Mouse (Mus musculus): Measurements from ENCODE around the gene March8. TPM values are rescaled to one million over a fixed set of nuclear protein-coding genes. Genes with fewer than 3 reads are reported as not detected.
"Not testable (repeated sequence)": the region's sequence is repeated elsewhere in the genome, so short reads cannot be mapped to it uniquely, and the experiment has no call there.

March8 gene
- total and polyA plus RNA-seq, 2 experiments from 2014 or later: 33.9 to 117 TPM

GRCm38 (mm10) chr6:116339088-116339487 is 1.3 kb downstream of the March8 start:
- Histone ChIP-seq H3K9me3 (ENCODE audit: low read length) (no peaks in the 10 kb centered on the region), H3K4me1 (ENCODE audit: insufficient read depth) (peaks cover 8% of the 10 kb centered on the region; the same call in 1 of the 2 replicates), H3K9ac (no peak overlapping the region), H3K36me3 (ENCODE audit: insufficient read depth) (no peaks in the 10 kb centered on the region; the same call in 1 of the 2 replicates), H3K27ac (ENCODE audit: low read depth, low read length) (no peak overlapping the region), H3K4me2 (ENCODE audit: low read depth) (peak overlapping the region; percentile 54), H3K4me3 (ENCODE audit: low read depth, low read length) (peak overlapping the region; percentile 79), H3K27me3 (ENCODE audit: insufficient read depth, low read length) (no peaks in the 10 kb centered on the region)
- ATAC-seq: no peak
- 72% methylated on average over 5 of the region's 5 CpGs for WGBS
- no peak for TF ChIP-seq CTCF (IDR thresholded peaks at IDR 0.05; ENCODE audit: low read depth)
- no peak for DNase-seq

- no peak for TF ChIP-seq CTCF (IDR thresholded peaks at IDR 0.05; ENCODE audit: low read depth)
- Histone ChIP-seq H3K9me3 (ENCODE audit: low read length) (no peaks in the 10 kb centered on the region), H3K4me2 (ENCODE audit: low read depth) (no peak overlapping the region), H3K9ac (no peak overlapping the region), H3K27me3 (ENCODE audit: insufficient read depth, low read length) (no peaks in the 10 kb centered on the region), H3K4me1 (ENCODE audit: insufficient read depth) (peaks cover 8% of the 10 kb centered on the region; the same call in 1 of the 2 replicates), H3K27ac (ENCODE audit: low read depth, low read length) (no peak overlapping the region), H3K4me3 (ENCODE audit: low read depth, low read length) (no peak overlapping the region), H3K36me3 (ENCODE audit: insufficient read depth) (no peaks in the 10 kb centered on the region; the same call in 1 of the 2 replicates)
- 86% methylated on average over 1 of the region's 1 CpGs for WGBS
- ATAC-seq (no peak), DNase-seq (no peak)
Observed at GRCm38 (mm10) chr6:116340521-116340920, 2.7 kb downstream of the March8 start.

- no peak overlapping the region for H3K9ac ChIP-seq
- H3K4me3 ChIP-seq (ENCODE audit: low read depth, low read length): no peak overlapping the region
- H3K27me3 ChIP-seq (ENCODE audit: insufficient read depth, low read length): no peaks in the 10 kb centered on the region
- no peak overlapping the region for H3K4me2 ChIP-seq (ENCODE audit: low read depth)
- H3K27ac ChIP-seq (ENCODE audit: low read depth, low read length): no peak overlapping the region
- no peaks in the 10 kb centered on the region for H3K36me3 ChIP-seq (ENCODE audit: insufficient read depth)
- TF ChIP-seq CTCF (IDR thresholded peaks at IDR 0.05; ENCODE audit: low read depth): no peak
- 88% methylated on average over 2 of the region's 2 CpGs for WGBS
- H3K9me3 ChIP-seq (ENCODE audit: low read length): no peaks in the 10 kb centered on the region
- ATAC-seq (no peak), DNase-seq (no peak)
- H3K4me1 ChIP-seq (ENCODE audit: insufficient read depth): no peaks in the 10 kb centered on the region
Observed at GRCm38 (mm10) chr6:116347953-116348352, 10.1 kb downstream of the March8 start.

- no peak for ATAC-seq
Observed at GRCm38 (mm10) chr6:116349997-116350396, 12.2 kb downstream of the March8 start.

DNA sequence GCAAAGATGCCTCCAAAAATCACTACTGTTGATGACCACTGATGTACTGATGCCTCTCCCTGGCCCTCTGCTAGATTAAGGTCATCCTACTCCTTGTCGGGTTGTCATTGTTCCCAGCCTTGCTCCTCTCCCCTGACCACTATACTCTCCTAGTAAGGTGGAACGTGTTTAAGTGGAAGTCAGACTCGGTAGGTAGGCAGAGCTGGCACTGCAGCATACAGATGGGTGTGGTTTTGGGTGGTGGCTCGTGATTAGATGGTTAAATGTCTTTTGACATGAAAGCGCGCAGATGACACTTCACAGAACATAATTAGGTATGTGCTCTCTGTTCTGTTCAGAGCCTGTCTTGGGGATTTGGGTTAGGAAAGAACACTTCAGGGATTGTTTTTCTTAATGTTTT is 12.8 kb downstream of the March8 start:
- WGBS: 82% methylated on average over 6 of the region's 6 CpGs
- no peak for ATAC-seq

More at GRCm38 (mm10) chr6:116349997-116350396, 12.2 kb downstream of the March8 start:
- Histone ChIP-seq H3K4me1 (ENCODE audit: insufficient read depth) (no peaks in the 10 kb centered on the region), H3K27ac (ENCODE audit: low read depth, low read length) (no peak overlapping the region), H3K9me3 (ENCODE audit: low read length) (no peaks in the 10 kb centered on the region), H3K9ac (no peak overlapping the region), H3K27me3 (ENCODE audit: insufficient read depth, low read length) (no peaks in the 10 kb centered on the region), H3K4me2 (ENCODE audit: low read depth) (no peak overlapping the region), H3K4me3 (ENCODE audit: low read depth, low read length) (no peak overlapping the region), H3K36me3 (ENCODE audit: insufficient read depth) (no peaks in the 10 kb centered on the region)
- no peak for DNase-seq
- WGBS: 86% methylated on average over 3 of the region's 3 CpGs
- TF ChIP-seq CTCF (IDR thresholded peaks at IDR 0.05; ENCODE audit: low read depth): no peak

DNA sequence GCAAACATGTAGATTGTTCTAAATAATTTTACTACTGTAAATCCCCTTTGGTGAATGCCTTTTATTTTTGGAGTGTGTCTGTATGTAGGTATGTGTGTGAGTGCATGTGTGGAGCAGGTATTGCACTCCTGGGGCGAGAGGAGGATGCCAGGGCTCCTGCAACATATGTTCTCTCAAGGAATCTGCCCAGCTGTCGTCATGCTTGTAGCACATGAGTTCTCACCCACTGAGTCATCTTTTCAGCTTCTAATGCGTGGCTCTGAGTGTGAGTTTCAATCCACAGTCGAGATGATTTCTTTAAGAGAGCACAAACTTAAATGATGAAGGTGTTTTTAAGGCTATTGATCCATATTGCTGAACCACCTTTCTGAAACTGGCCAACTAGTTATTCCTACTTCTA is 13.7 kb downstream of the March8 start:
- Histone ChIP-seq H3K36me3 (ENCODE audit: insufficient read depth) (no peaks in the 10 kb centered on the region), H3K4me3 (ENCODE audit: low read depth, low read length) (no peak overlapping the region), H3K4me1 (ENCODE audit: insufficient read depth) (no peaks in the 10 kb centered on the region), H3K27ac (ENCODE audit: low read depth, low read length) (no peak overlapping the region), H3K27me3 (ENCODE audit: insufficient read depth, low read length) (no peaks in the 10 kb centered on the region), H3K9me3 (ENCODE audit: low read length) (no peaks in the 10 kb centered on the region), H3K9ac (no peak overlapping the region), H3K4me2 (ENCODE audit: low read depth) (no peak overlapping the region)
- no peak for TF ChIP-seq CTCF (IDR thresholded peaks at IDR 0.05; ENCODE audit: low read depth)
- WGBS: 77% methylated on average over 4 of the region's 4 CpGs
- ATAC-seq (no peak), DNase-seq (no peak)

More for the DNA sequence above, 12.8 kb downstream of the March8 start:
- Histone ChIP-seq H3K4me1 (ENCODE audit: insufficient read depth) (no peaks in the 10 kb centered on the region), H3K27me3 (ENCODE audit: insufficient read depth, low read length) (no peaks in the 10 kb centered on the region), H3K36me3 (ENCODE audit: insufficient read depth) (no peaks in the 10 kb centered on the region), H3K9ac (no peak overlapping the region), H3K4me3 (ENCODE audit: low read depth, low read length) (no peak overlapping the region), H3K27ac (ENCODE audit: low read depth, low read length) (no peak overlapping the region), H3K9me3 (ENCODE audit: low read length) (no peaks in the 10 kb centered on the region), H3K4me2 (ENCODE audit: low read depth) (no peak overlapping the region)
- TF ChIP-seq CTCF (IDR thresholded peaks at IDR 0.05; ENCODE audit: low read depth): no peak
- DNase-seq: no peak

GRCm38 (mm10) chr6:116353428-116353827 is 15.6 kb downstream of the March8 start:
- DNase-seq (no peak), ATAC-seq (no peak)
- Histone ChIP-seq H3K4me1 (ENCODE audit: insufficient read depth) (no peaks in the 10 kb centered on the region), H3K27me3 (ENCODE audit: insufficient read depth, low read length) (no peaks in the 10 kb centered on the region), H3K9ac (no peak overlapping the region), H3K27ac (ENCODE audit: low read depth, low read length) (no peak overlapping the region), H3K36me3 (ENCODE audit: insufficient read depth) (no peaks in the 10 kb centered on the region), H3K4me3 (ENCODE audit: low read depth, low read length) (no peak overlapping the region), H3K9me3 (ENCODE audit: low read length) (no peaks in the 10 kb centered on the region), H3K4me2 (ENCODE audit: low read depth) (no peak overlapping the region)
- no peak for TF ChIP-seq CTCF (IDR thresholded peaks at IDR 0.05; ENCODE audit: low read depth)
- 83% methylated on average over 1 of the region's 1 CpGs for WGBS

DNA sequence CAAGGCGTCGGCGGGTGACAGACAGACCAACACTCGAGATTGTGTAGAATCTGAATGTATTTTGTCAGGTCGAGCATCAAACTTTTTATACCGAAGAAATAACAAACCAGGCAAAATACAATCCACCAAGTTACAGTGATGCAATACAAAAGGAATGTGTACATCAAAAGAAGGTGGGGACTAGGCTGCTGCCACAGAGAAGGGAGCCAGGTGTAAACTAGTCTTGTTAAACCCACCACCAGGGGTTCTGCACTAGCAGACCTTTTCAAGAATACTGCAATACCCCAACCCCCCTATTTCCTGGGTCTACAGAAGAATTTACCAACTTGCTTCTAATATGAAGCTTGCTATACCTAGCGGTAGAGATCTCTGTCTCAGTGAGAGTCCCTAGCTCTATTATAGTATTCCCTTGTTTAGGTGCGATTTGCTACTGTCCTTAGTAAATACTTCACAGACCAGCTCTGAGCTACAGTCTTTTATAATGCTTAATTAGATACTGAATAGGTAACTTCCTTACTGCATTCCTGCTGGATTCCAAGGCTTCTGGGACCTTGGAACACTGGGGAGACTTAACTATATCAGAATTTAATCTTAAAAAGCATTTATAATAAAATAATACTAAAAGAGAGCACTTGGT is 18.6 kb downstream of the March8 start:
- whole genome bisulfite sequencing: 65% methylated on average over 8 of the region's 8 CpGs
- H3K9ac ChIP-seq; ATAC-seq; H3K9me3 ChIP-seq (ENCODE audit: low read length); H3K27me3 ChIP-seq (ENCODE audit: insufficient read depth, low read length); H3K36me3 ChIP-seq (ENCODE audit: insufficient read depth); DNase-seq; H3K4me2 ChIP-seq (ENCODE audit: low read depth); H3K4me1 ChIP-seq (ENCODE audit: insufficient read depth); H3K4me3 ChIP-seq (ENCODE audit: low read depth, low read length); H3K27ac ChIP-seq (ENCODE audit: low read depth, low read length): not testable (repeated sequence)

All from forebrain, postnatal 0 days (tissue).